Mouse (Mus musculus): ENCODE measurements at regions not wholly inside any gene's neighbourhood (a gene's known extent, or its start where the extent isn't known, plus 50 kb on each side); places are given as distances from the start of the nearest gene placed in this dataset.

DNA sequence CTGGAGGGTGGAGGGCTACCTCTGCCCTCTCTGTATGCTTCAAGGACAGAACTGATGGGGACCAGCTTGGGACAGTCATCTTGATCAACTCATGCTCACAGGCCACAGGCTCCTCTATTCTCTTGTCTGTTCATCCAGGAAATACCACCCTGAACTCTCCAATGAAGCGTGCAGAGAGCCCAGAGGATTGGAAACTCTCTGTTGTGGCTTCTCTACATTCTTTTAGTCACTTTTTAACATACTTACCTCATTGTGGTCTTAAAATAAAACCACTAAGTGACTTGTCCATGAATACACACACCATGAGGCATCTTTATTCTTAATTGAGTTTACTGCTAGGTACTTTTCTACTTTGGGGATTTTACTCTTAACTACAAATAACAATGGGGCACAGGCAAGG is 209.8 kb downstream of the Irs2 start:
- Histone ChIP-seq H3K9me3 (ENCODE audit: control insufficient read depth, low read length) (no peaks in the 10 kb centered on the region), H3K9ac (replicated peaks) (no peak overlapping the region), H3K27me3 (ENCODE audit: control insufficient read depth, insufficient read depth, low read length) (no peaks in the 10 kb centered on the region), H3K27ac (no peak overlapping the region), H3K4me3 (ENCODE audit: insufficient read depth in 1 of 2, low read depth in 2 of 2, low read length in 2 of 2) (no peak overlapping the region), H3K4me1 (replicated peaks; ENCODE audit: control insufficient read depth in 2 of 2, insufficient read depth in 2 of 2, low read length in 1 of 2) (no peaks in the 10 kb centered on the region), H3K4me2 (ENCODE audit: low read depth) (no peak overlapping the region), H3K36me3 (replicated peaks; ENCODE audit: control insufficient read depth, insufficient read depth, low read depth) (no peaks in the 10 kb centered on the region)
- no peak for ATAC-seq (ENCODE audit: insufficient read depth)
- DNase-seq (ENCODE audit: low read depth in 3 of 3, low spot score in 3 of 3): no peak
- WGBS (ENCODE audit: insufficient replicate concordance): 48% methylated on average over 1 of the region's 1 CpGs
- no peak for TF ChIP-seq EP300 (IDR thresholded peaks at IDR 0.05; ENCODE audit: low read depth)
- TF ChIP-seq CTCF (IDR thresholded peaks at IDR 0.05; ENCODE audit: low read depth): no peak

DNA sequence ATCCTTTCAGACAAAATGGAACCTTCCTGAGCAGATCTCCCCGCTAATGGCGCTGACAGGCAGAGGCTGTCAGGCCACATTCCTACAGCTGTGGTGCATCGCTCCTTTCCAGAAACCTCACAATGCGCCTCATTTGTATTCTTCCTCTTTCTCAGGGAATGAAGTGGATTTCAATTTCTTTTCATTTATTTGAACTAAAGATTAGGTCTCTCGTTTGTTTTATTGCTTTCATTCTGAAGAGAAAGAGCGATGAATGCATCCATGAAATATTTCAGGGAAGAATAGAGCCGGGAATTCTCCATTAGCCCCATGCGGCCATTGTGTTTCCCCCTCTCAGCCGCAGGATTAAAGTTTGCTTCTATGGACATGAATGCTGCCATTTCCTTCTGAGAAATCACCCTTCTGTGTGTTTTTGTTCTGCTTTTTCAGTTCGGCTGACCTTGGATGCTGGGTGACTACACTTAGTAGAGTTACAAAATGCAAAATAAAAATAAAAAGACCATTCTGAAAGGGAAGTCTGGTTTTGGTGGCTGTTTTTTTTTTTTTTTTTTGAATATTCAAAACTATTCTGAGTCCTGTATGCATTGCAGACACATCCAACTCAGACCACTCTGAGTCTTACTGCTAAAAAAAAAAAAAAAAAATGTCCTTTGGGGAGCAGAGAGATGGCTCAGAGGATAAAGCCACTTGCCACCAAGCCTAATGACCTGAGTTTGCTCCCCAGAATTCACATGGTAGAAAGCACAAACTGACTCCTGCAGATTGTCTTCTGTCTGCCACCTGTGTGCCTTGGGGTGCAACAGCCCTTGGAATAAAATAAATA is 213.7 kb downstream of the Irs2 start:
- DNase-seq (ENCODE audit: low read depth in 3 of 3, low spot score in 3 of 3) (no peak), ATAC-seq (ENCODE audit: insufficient read depth) (no peak)
- TF ChIP-seq EP300 (IDR thresholded peaks at IDR 0.05; ENCODE audit: low read depth) (no peak), CTCF (IDR thresholded peaks at IDR 0.05; ENCODE audit: low read depth) (no peak)
- H3K4me3 ChIP-seq (ENCODE audit: insufficient read depth in 1 of 2, low read depth in 2 of 2, low read length in 2 of 2): no peak overlapping the region
- no peaks in the 10 kb centered on the region for H3K4me1 ChIP-seq (replicated peaks; ENCODE audit: control insufficient read depth in 2 of 2, insufficient read depth in 2 of 2, low read length in 1 of 2)
- no peak overlapping the region for H3K9ac ChIP-seq (replicated peaks)
- 54% methylated on average over 10 of the region's 10 CpGs for WGBS (ENCODE audit: insufficient replicate concordance)
- no peaks in the 10 kb centered on the region for H3K36me3 ChIP-seq (replicated peaks; ENCODE audit: control insufficient read depth, insufficient read depth, low read depth)
- no peaks in the 10 kb centered on the region for H3K9me3 ChIP-seq (ENCODE audit: control insufficient read depth, low read length)
- H3K27ac ChIP-seq: no peak overlapping the region
- H3K4me2 ChIP-seq (ENCODE audit: low read depth): no peak overlapping the region
- no peaks in the 10 kb centered on the region for H3K27me3 ChIP-seq (ENCODE audit: control insufficient read depth, insufficient read depth, low read length)

DNA sequence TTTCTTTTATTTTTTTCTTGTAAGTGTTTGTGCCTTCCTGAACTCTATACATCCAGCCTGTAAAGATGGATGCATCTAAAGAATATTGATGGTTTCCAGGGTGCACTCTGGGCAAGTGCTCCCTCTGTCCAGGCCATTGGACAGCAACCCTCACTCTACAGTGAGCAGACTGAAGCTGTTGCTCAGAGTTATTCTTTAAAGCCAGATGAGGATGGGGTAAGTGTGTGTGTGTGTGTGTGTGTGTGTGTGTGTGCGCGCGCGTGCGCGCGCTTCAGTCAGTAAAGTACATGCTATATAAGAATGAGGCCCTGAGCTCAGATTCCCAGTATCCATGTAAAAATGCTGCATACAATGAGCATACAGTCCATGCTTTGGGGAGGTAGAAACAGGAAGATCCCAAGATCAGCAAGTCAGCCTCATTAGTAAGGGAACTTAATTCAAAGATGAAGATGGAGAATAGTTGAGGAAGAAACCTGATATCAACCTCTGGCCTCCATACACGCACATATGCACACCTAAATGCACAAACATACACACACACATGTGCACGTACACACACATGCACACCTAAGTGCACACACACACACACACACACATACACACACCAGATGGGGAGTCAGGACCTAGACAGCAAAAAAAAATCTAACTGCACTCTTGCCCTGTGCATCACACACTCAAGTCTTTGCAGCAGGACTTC is 214.4 kb downstream of the Irs2 start:
- ATAC-seq (ENCODE audit: insufficient read depth): no peak
- Histone ChIP-seq H3K36me3 (replicated peaks; ENCODE audit: control insufficient read depth, insufficient read depth, low read depth) (no peaks in the 10 kb centered on the region), H3K4me3 (ENCODE audit: insufficient read depth in 1 of 2, low read depth in 2 of 2, low read length in 2 of 2) (no peak overlapping the region), H3K27me3 (ENCODE audit: control insufficient read depth, insufficient read depth, low read length) (no peaks in the 10 kb centered on the region), H3K27ac (no peak overlapping the region), H3K4me1 (replicated peaks; ENCODE audit: control insufficient read depth in 2 of 2, insufficient read depth in 2 of 2, low read length in 1 of 2) (no peaks in the 10 kb centered on the region), H3K4me2 (ENCODE audit: low read depth) (no peak overlapping the region), H3K9me3 (ENCODE audit: control insufficient read depth, low read length) (no peaks in the 10 kb centered on the region), H3K9ac (replicated peaks) (no peak overlapping the region)
- DNase-seq (ENCODE audit: low read depth in 3 of 3, low spot score in 3 of 3): no peak
- TF ChIP-seq CTCF (IDR thresholded peaks at IDR 0.05; ENCODE audit: low read depth): no peak
- TF ChIP-seq EP300 (IDR thresholded peaks at IDR 0.05; ENCODE audit: low read depth): no peak
- 79% methylated on average over 9 of the region's 9 CpGs for WGBS (ENCODE audit: insufficient replicate concordance)

DNA sequence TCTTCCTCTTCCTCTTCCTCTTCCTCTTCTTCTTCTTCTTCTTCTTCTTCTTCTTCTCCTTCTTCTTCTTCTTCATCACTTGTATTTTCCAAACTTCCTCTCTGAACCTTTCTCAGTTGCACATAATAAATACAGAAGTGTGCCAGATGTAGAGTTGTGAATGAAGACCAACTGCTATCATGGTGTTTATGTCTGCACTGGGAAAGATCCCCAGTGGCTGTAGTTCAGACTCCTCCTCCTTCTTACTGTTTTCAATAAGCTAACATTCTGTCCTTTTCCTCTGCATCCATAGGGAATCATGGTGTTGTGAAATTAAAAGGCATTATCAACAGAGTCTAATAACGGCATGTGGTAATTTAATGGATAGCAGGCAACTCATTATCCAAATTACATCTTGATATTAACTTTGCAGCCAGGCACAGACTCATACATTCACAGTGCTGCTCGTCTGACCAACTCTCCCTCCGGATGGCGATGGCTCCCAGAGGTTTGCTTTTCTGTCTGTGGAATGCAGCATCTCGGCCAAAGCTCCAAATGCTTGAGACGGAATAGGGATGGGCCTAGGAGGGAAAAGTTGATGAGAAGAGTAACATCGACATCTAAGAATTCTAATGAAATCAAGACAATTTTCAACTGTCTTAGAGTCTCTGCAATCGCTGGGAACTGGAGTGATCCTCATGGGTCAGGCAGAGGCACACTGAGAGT is 219.6 kb downstream of the Irs2 start:
- TF ChIP-seq EP300 (IDR thresholded peaks at IDR 0.05; ENCODE audit: low read depth): no peak
- no peaks in the 10 kb centered on the region for H3K9me3 ChIP-seq (ENCODE audit: control insufficient read depth, low read length)
- H3K4me1 ChIP-seq (replicated peaks; ENCODE audit: control insufficient read depth in 2 of 2, insufficient read depth in 2 of 2, low read length in 1 of 2): no peaks in the 10 kb centered on the region
- no peak overlapping the region for H3K4me3 ChIP-seq (ENCODE audit: insufficient read depth in 1 of 2, low read depth in 2 of 2, low read length in 2 of 2)
- no peak overlapping the region for H3K4me2 ChIP-seq (ENCODE audit: low read depth)
- ATAC-seq (ENCODE audit: insufficient read depth): no peak
- no peak for DNase-seq (ENCODE audit: low read depth in 3 of 3, low spot score in 3 of 3)
- no peaks in the 10 kb centered on the region for H3K36me3 ChIP-seq (replicated peaks; ENCODE audit: control insufficient read depth, insufficient read depth, low read depth)
- no peak overlapping the region for H3K27ac ChIP-seq
- WGBS (ENCODE audit: insufficient replicate concordance): 61% methylated on average over 8 of the region's 8 CpGs
- no peak overlapping the region for H3K9ac ChIP-seq (replicated peaks)
- H3K27me3 ChIP-seq (ENCODE audit: control insufficient read depth, insufficient read depth, low read length): no peaks in the 10 kb centered on the region

DNA sequence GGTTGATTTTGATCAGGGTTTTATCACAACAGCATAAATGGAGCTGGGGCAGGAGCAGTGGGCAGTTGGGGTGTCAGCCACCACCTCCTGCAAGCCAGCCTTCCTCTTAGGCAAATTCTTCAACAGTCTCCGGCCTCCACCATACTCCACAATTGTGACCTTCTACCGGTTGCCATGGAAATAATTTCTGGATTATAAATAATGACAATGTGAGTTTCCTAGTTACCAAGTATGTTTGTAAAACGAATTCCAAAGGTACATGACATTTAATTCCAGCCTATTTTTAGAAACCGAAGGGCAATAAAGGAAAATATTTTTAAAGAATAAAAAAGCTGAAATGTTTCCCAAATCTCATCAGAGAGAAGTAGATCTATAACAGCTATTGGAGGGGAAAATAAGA is 222.5 kb downstream of the Irs2 start:
- DNase-seq (ENCODE audit: low read depth in 3 of 3, low spot score in 3 of 3): no peak
- no peaks in the 10 kb centered on the region for H3K36me3 ChIP-seq (replicated peaks; ENCODE audit: control insufficient read depth, insufficient read depth, low read depth)
- WGBS (ENCODE audit: insufficient replicate concordance): 57% methylated on average over 4 of the region's 4 CpGs

More for the DNA sequence above, 222.5 kb downstream of the Irs2 start:
- H3K9me3 ChIP-seq (ENCODE audit: control insufficient read depth, low read length): no peaks in the 10 kb centered on the region
- no peak overlapping the region for H3K4me2 ChIP-seq (ENCODE audit: low read depth)
- H3K9ac ChIP-seq (replicated peaks): no peak overlapping the region
- no peaks in the 10 kb centered on the region for H3K4me1 ChIP-seq (replicated peaks; ENCODE audit: control insufficient read depth in 2 of 2, insufficient read depth in 2 of 2, low read length in 1 of 2)
- H3K4me3 ChIP-seq (ENCODE audit: insufficient read depth in 1 of 2, low read depth in 2 of 2, low read length in 2 of 2): no peak overlapping the region
- H3K27me3 ChIP-seq (ENCODE audit: control insufficient read depth, insufficient read depth, low read length): no peaks in the 10 kb centered on the region
- TF ChIP-seq CTCF (IDR thresholded peaks at IDR 0.05; ENCODE audit: low read depth) (no peak), EP300 (IDR thresholded peaks at IDR 0.05; ENCODE audit: low read depth) (no peak)
- ATAC-seq (ENCODE audit: insufficient read depth): no peak
- no peak overlapping the region for H3K27ac ChIP-seq
